Mouse (Mus musculus) intestine, embryonic 16.5 days (tissue): ENCODE measurements around the gene 4931428F04Rik. TPM values are rescaled to one million over a fixed set of nuclear protein-coding genes. Genes with fewer than 3 reads are reported as not detected.

Source experiments
- ATAC-seq: fragments of 200-750 bp; cut with Nextera tagmentation; 2 replicates; pipeline ENCODE4 v1.8.0; 2017; ENCODE audit warnings: moderate TSS enrichment, moderate library complexity
- H3K27ac ChIP-seq: fragments of 300-500 bp; sonication (generic); 2 replicates; pipeline ENCODE4 v1.5.1; 2014; ENCODE audit warnings: mild to moderate bottlenecking, low read length
- H3K27me3 ChIP-seq: fragments of 300-500 bp; sonication (generic); replicated peaks from 2 replicates; pipeline ENCODE4 v1.6.1; 2014; ENCODE audit warnings: low read length, control low read depth, mixed read lengths; ENCODE audit not compliant: control insufficient read depth, insufficient read depth
- H3K36me3 ChIP-seq: fragments of 300-500 bp; sonication (generic); 2 replicates; pipeline ENCODE4 v1.6.1; 2014; ENCODE audit warnings: low read length, control low read depth; ENCODE audit not compliant: control insufficient read depth, insufficient read depth
- H3K4me1 ChIP-seq: fragments of 300-500 bp; sonication (generic); 2 replicates; pipeline ENCODE4 v1.6.1; 2014; ENCODE audit warnings: low read length, control low read depth, mixed read lengths; ENCODE audit not compliant: control insufficient read depth, insufficient read depth
- H3K4me2 ChIP-seq: fragments of 300-500 bp; sonication (generic); 2 replicates; pipeline ENCODE4 v1.6.1; 2014; ENCODE audit warnings: low read depth, low read length, control low read depth
- H3K4me3 ChIP-seq: fragments of 300-500 bp; sonication (generic); 2 replicates; pipeline ENCODE4 v1.5.1; 2014; ENCODE audit warnings: mild to moderate bottlenecking, low read length
- H3K9ac ChIP-seq: fragments of 300-500 bp; sonication (generic); 2 replicates; pipeline ENCODE4 v1.6.1; 2014; ENCODE audit warnings: low read depth, low read length
- H3K9me3 ChIP-seq: fragments of 300-500 bp; sonication (generic); 2 replicates; pipeline ENCODE4 v1.6.1; 2016; ENCODE audit warnings: low read length, control low read depth; ENCODE audit not compliant: control insufficient read depth
- WGBS: fragments of 180-500 bp; shearing (Covaris S2); extraction: QIAGEN DNeasy Blood & Tissue Kit; methylation state at CpG from one replicate; pipeline ENCODE4 v1.1.7; 2014; 5-methylcytosine and 5-hydroxymethylcytosine counted together
- polyA plus RNA-seq: library from polyadenylated mRNA; unstranded; fragments of >200 nt; fragmentation: Nextera tagmentation; extraction: Ambion mirVana; gene quantifications from 2 replicates; pipeline ENCODE4 v1.2.1, GENCODE M21; 2015

Gene 4931428F04Rik
- 6.7 and 7.2 TPM in 2 replicates for polyA plus RNA-seq

- Histone ChIP-seq H3K4me1 (peaks cover 21% of the 10 kb centered on the region), H3K27me3 (peaks cover 13% of the 10 kb centered on the region), H3K9me3 (no peaks in the 10 kb centered on the region), H3K36me3 (no peaks in the 10 kb centered on the region), H3K4me2 (peak within 1 kb of the TSS; percentile 93), H3K4me3 (peak within 1 kb of the TSS; percentile 59), H3K9ac (peak within 1 kb of the TSS; percentile 64), H3K27ac (peak within 1 kb of the TSS; percentile 23; the same call in 1 of the 2 replicates)
- peak; percentile 17 for ATAC-seq
- WGBS = 1% methylated on average over 43 of the region's 43 CpGs
Measured at GRCm38 (mm10) chr8:105289805-105290460, at the start of gene 4931428F04Rik. Gene 4931428F04Rik (minus strand): TSS chr8:105289864.

- 32% methylated on average over 4 of the region's 4 CpGs for WGBS
- H3K4me1 ChIP-seq = peaks cover 41% of the 10 kb centered on the region
- no peak overlapping the region for H3K9ac ChIP-seq
- no peak overlapping the region for H3K4me3 ChIP-seq
- H3K36me3 ChIP-seq = peaks cover 22% of the 10 kb centered on the region
- H3K4me2 ChIP-seq = no peak overlapping the region
- H3K27ac ChIP-seq = no peak overlapping the region
- no peaks in the 10 kb centered on the region for H3K27me3 ChIP-seq
- no peaks in the 10 kb centered on the region for H3K9me3 ChIP-seq
- no peak for ATAC-seq
Measured at GRCm38 (mm10) chr8:105338992-105339391, 49.3 kb upstream of the 4931428F04Rik start.

- no peak for ATAC-seq
- Histone ChIP-seq H3K36me3 (peaks cover 26% of the 10 kb centered on the region), H3K4me3 (no peak overlapping the region), H3K27ac (no peak overlapping the region), H3K9ac (no peak overlapping the region), H3K27me3 (no peaks in the 10 kb centered on the region), H3K4me1 (peaks cover 33% of the 10 kb centered on the region), H3K4me2 (no peak overlapping the region), H3K9me3 (no peaks in the 10 kb centered on the region)
- 70% methylated on average over 32 of the region's 32 CpGs for WGBS
Measured at GRCm38 (mm10) chr8:105336373-105337130, 46.9 kb upstream of the 4931428F04Rik start.

- no peak overlapping the region for H3K9ac ChIP-seq
- 32% methylated on average over 2 of the region's 2 CpGs for WGBS
- peak; percentile 84 for ATAC-seq
Measured at GRCm38 (mm10) chr8:105332523-105332922, 42.9 kb upstream of the 4931428F04Rik start.

GRCm38 (mm10) chr8:105331931-105332330 lies 42.3 kb upstream of the 4931428F04Rik start:
- WGBS = 91% methylated on average over 9 of the region's 9 CpGs
- no peak overlapping the region for H3K4me2 ChIP-seq
- no peaks in the 10 kb centered on the region for H3K9me3 ChIP-seq
- peaks cover 37% of the 10 kb centered on the region for H3K36me3 ChIP-seq
- H3K27me3 ChIP-seq = no peaks in the 10 kb centered on the region
- H3K9ac ChIP-seq = no peak overlapping the region
- no peak overlapping the region for H3K4me3 ChIP-seq
- 0 out of 2 replicates have a peak overlapping the region, but pooled peaks have one; percentile 24 for H3K27ac ChIP-seq
- peaks cover 16% of the 10 kb centered on the region for H3K4me1 ChIP-seq
- ATAC-seq = no peak

More at GRCm38 (mm10) chr8:105332523-105332922, 42.9 kb upstream of the 4931428F04Rik start:
- no peak overlapping the region for H3K4me2 ChIP-seq
- no peaks in the 10 kb centered on the region for H3K27me3 ChIP-seq
- H3K36me3 ChIP-seq = peaks cover 43% of the 10 kb centered on the region
- peaks cover 13% of the 10 kb centered on the region for H3K4me1 ChIP-seq
- H3K27ac ChIP-seq = peak overlapping the region; percentile 42
- H3K4me3 ChIP-seq = no peak overlapping the region
- H3K9me3 ChIP-seq = no peaks in the 10 kb centered on the region

GRCm38 (mm10) chr8:105331469-105331868 lies 41.8 kb upstream of the 4931428F04Rik start:
- Histone ChIP-seq H3K27ac (no peak overlapping the region), H3K9me3 (no peaks in the 10 kb centered on the region), H3K4me3 (no peak overlapping the region), H3K4me2 (no peak overlapping the region), H3K9ac (no peak overlapping the region), H3K27me3 (no peaks in the 10 kb centered on the region), H3K36me3 (peaks cover 32% of the 10 kb centered on the region), H3K4me1 (peaks cover 16% of the 10 kb centered on the region)
- 96% methylated on average over 22 of the region's 22 CpGs for WGBS
- ATAC-seq = no peak

GRCm38 (mm10) chr8:105330325-105330724 lies 40.7 kb upstream of the 4931428F04Rik start:
- 76% methylated on average over 12 of the region's 12 CpGs for WGBS

GRCm38 (mm10) chr8:105326968-105327367 lies 37.3 kb upstream of the 4931428F04Rik start:
- peaks cover 23% of the 10 kb centered on the region for H3K36me3 ChIP-seq
- 32% methylated on average over 6 of the region's 6 CpGs for WGBS

More at GRCm38 (mm10) chr8:105330325-105330724, 40.7 kb upstream of the 4931428F04Rik start:
- ATAC-seq = 0 out of 2 replicates have a peak, but pooled peaks have one; percentile 2
- peaks cover 29% of the 10 kb centered on the region for H3K36me3 ChIP-seq
- no peak overlapping the region for H3K4me2 ChIP-seq
- no peak overlapping the region for H3K27ac ChIP-seq
- H3K9me3 ChIP-seq = no peaks in the 10 kb centered on the region
- no peak overlapping the region for H3K9ac ChIP-seq
- H3K4me3 ChIP-seq = no peak overlapping the region
- peaks cover 19% of the 10 kb centered on the region for H3K4me1 ChIP-seq
- no peaks in the 10 kb centered on the region for H3K27me3 ChIP-seq

GRCm38 (mm10) chr8:105326141-105326672 lies 36.5 kb upstream of the 4931428F04Rik start, which contains the start of the genes Lrrc29 and Tmem208:
Gene Lrrc29 (minus strand): TSS chr8:105326278.
Gene Tmem208 (plus strand): TSS chr8:105326354.
- Histone ChIP-seq H3K36me3 (peaks cover 16% of the 10 kb centered on the region), H3K4me3 (peak within 1 kb of the TSS; percentile 88), H3K27ac (peak within 1 kb of the TSS; percentile 87), H3K27me3 (no peaks in the 10 kb centered on the region), H3K4me2 (peak within 1 kb of the TSS; percentile 76), H3K9ac (peak within 1 kb of the TSS; percentile 88), H3K4me1 (peaks cover 23% of the 10 kb centered on the region), H3K9me3 (no peaks in the 10 kb centered on the region)
- peak; percentile 91 for ATAC-seq
- WGBS = under 1% methylated on average over 36 of the region's 36 CpGs

More at GRCm38 (mm10) chr8:105326968-105327367, 37.3 kb upstream of the 4931428F04Rik start:
- Histone ChIP-seq H3K27ac (peak overlapping the region; percentile 87; the same call in 1 of the 2 replicates), H3K9me3 (no peaks in the 10 kb centered on the region), H3K4me1 (peaks cover 23% of the 10 kb centered on the region), H3K4me2 (peak overlapping the region; percentile 68), H3K4me3 (peak overlapping the region; percentile 88), H3K9ac (peak overlapping the region; percentile 88), H3K27me3 (no peaks in the 10 kb centered on the region)
- ATAC-seq = no peak
